Mouse (Mus musculus): Measurements from ENCODE around the gene Tnrc6b.
A peak's percentile ranks its signal among the peaks of the same experiment; 100 is the strongest.

GRCm38 (mm10) chr15:80812840-80813239 is 101.7 kb downstream of the Tnrc6b start:
- TF ChIP-seq EP300 (IDR thresholded peaks at IDR 0.05; ENCODE audit: low read depth) (no peak), CTCF (IDR thresholded peaks at IDR 0.05; ENCODE audit: low read depth) (peak; percentile 24)
